Mouse (Mus musculus): ENCODE measurements around the gene Ciao1. TPM values are rescaled to one million over a fixed set of nuclear protein-coding genes. Genes with fewer than 3 reads are reported as not detected.

Ciao1 gene
- 101 and 114 TPM in 2 replicates for polyA plus RNA-seq (2012; rRNA removed)

DNA sequence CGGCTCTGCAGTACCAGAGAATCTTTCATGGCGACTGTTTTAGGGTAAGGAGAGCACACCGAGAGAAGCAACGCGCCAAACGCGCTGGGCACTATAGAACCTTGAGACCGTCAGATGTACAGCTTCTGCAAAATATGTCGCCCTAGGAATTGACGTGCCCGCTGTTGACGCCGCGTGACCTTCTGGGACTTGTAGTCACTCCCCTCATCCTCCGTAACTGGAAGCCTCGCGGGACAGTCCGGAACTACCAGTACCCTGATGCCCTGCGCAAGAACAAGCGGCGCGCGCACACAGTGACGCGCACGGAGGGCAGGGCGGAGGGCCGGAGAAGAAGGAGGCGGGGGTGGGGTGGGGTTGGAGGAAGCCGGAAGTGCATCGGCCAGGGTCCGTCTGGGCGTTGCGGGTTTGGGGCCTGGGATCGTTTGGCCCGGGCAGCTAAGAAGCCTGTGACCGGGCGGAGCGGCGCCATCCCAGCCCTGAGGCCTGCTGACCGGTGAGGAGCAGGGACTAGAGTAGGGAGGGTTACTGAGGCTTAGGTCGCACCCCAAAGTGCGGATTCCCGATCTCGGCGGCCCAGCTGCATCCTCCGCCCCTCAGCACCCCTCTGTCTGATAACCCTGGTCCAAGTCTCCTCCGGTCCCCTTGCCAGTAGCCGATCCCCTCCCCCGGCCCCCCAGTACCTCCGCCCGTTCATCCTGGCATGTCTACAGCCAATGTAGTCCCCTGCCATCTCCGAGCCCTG, at the start of gene Ciao1, which contains the start of gene Tmem127:
Ciao1 (minus strand) TSS at position 225 of the 742 bp plus-strand sequence.
Tmem127 (plus strand) TSS at position 317 of the 742 bp plus-strand sequence.
- peak; percentile 99 for DNase-seq
- peak within 1 kb of the TSS; percentile 88 for H3K4me3 ChIP-seq (ENCODE audit: insufficient read depth, low read depth, low read length)
- under 1% methylated on average over 53 of the region's 53 CpGs for WGBS
- H3K27ac ChIP-seq (ENCODE audit: insufficient read depth, low read depth, low read length), result peak within 1 kb of the TSS; percentile 69
- peaks cover 18% of the 10 kb centered on the region for H3K4me1 ChIP-seq (ENCODE audit: control insufficient read depth, insufficient read depth, low read length)
- no peaks in the 10 kb centered on the region for H3K27me3 ChIP-seq (replicated peaks; ENCODE audit: control insufficient read depth, insufficient read depth, low read length)
- no peaks in the 10 kb centered on the region for H3K36me3 ChIP-seq (ENCODE audit: control insufficient read depth, insufficient read depth, low read length)
- TF ChIP-seq CTCF (conservative IDR thresholded peaks at IDR 0.05; ENCODE audit: insufficient read depth, insufficient read length, low read depth, low read length) (no peak), POLR2A (IDR thresholded peaks at IDR 0.05; ENCODE audit: low read depth, low read length) (no peak)

DNA sequence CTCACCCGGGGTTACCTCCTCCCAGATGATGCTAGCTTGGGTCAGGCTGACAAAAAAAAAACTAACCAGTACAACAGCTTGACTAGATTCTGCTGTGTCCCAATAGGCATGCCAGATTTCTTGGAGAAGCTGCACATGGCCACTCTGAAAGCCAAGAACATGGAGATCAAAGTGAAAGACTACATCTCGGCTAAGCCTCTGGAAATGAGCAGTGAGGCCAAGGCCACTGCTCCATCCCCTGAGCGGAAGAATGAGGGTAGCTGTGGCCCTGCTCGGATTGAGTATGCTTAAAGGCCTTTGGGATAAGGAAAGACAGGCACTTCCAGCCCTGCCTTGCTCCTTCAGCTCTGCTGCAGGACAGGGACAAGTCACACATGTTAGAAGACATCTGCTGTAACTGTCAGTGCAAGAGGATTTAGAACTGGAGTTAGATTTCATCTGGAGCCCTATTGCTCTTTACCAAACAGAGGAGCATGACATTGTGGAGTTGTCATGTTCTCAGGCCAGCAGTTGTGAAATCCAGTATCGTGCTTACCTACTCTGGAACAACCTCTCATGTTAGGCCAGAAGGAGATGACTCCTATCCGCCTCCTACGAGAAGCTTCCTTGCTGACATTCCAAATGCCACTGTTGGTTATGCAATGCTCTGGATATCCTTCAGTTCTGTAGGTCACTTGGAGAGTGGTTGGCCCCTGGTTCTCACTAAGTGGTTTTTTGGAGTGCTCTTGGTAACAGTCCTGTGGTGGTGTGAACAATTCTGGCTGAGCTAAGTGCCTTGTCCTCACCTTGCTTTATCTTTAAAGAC, 49.6 kb upstream of the Ciao1 start:
- WGBS, result 70% methylated on average over 7 of the region's 7 CpGs
- Histone ChIP-seq H3K36me3 (ENCODE audit: control insufficient read depth, insufficient read depth, low read length) (peaks cover 27% of the 10 kb centered on the region), H3K27me3 (replicated peaks; ENCODE audit: control insufficient read depth, insufficient read depth, low read length) (no peaks in the 10 kb centered on the region), H3K27ac (ENCODE audit: insufficient read depth, low read depth, low read length) (no peak overlapping the region), H3K4me3 (ENCODE audit: insufficient read depth, low read depth, low read length) (no peak overlapping the region), H3K4me1 (ENCODE audit: control insufficient read depth, insufficient read depth, low read length) (no peaks in the 10 kb centered on the region)
- TF ChIP-seq CTCF (conservative IDR thresholded peaks at IDR 0.05; ENCODE audit: insufficient read depth, insufficient read length, low read depth, low read length) (no peak), POLR2A (IDR thresholded peaks at IDR 0.05; ENCODE audit: low read depth, low read length) (no peak)
- DNase-seq, result no peak

DNA sequence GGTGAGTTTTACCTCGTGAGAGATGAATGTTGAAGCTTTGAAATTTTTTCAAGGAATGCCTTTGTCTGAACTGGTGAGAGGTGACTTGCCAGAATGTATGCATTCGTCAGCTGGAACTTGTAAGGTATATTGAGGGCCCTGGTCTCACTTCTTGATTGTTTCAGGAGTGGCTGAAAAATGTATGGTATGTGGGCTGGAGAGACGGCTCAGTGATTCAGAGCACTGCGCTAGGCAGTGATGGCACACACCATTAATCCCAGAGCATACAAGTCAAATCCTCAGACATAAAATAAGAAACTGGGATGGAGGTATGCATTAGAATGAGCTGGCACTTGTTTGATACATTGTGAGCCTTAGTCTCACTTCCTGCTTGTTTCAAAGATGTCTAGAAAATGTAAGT, 44.6 kb upstream of the Ciao1 start:
- WGBS, result 52% methylated on average over 4 of the region's 4 CpGs
- TF ChIP-seq CTCF (conservative IDR thresholded peaks at IDR 0.05; ENCODE audit: insufficient read depth, insufficient read length, low read depth, low read length) (no peak), POLR2A (IDR thresholded peaks at IDR 0.05; ENCODE audit: low read depth, low read length) (no peak)
- Histone ChIP-seq H3K27ac (ENCODE audit: insufficient read depth, low read depth, low read length) (no peak overlapping the region), H3K36me3 (ENCODE audit: control insufficient read depth, insufficient read depth, low read length) (peaks cover 23% of the 10 kb centered on the region), H3K4me3 (ENCODE audit: insufficient read depth, low read depth, low read length) (no peak overlapping the region), H3K4me1 (ENCODE audit: control insufficient read depth, insufficient read depth, low read length) (no peaks in the 10 kb centered on the region), H3K27me3 (replicated peaks; ENCODE audit: control insufficient read depth, insufficient read depth, low read length) (no peaks in the 10 kb centered on the region)
- DNase-seq, result no peak

DNA sequence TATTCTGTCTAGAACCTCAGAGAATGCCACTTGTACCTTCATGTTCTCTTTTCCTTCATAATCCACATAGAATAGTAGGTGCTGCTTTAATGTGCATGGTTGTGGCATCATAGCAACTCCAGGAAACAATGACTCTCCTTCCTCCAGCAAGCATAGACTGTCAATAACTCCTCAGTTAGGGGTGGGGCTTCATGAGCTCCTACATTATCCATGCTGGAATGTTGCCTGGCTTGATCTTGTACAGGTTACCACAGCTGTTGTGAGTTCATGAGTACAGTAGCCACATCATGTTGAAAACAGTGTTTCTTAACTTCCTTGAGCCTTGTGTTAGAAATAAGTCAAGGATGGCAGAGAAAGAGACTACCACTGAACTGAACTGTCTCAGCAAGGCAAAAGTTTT, 30.5 kb upstream of the Ciao1 start:
- Histone ChIP-seq H3K27ac (ENCODE audit: insufficient read depth, low read depth, low read length) (0 out of 2 replicates have a peak overlapping the region, but pooled peaks have one; percentile 23), H3K4me1 (ENCODE audit: control insufficient read depth, insufficient read depth, low read length) (peaks cover 8% of the 10 kb centered on the region), H3K36me3 (ENCODE audit: control insufficient read depth, insufficient read depth, low read length) (no peaks in the 10 kb centered on the region), H3K4me3 (ENCODE audit: insufficient read depth, low read depth, low read length) (no peak overlapping the region), H3K27me3 (replicated peaks; ENCODE audit: control insufficient read depth, insufficient read depth, low read length) (no peaks in the 10 kb centered on the region)
- TF ChIP-seq CTCF (conservative IDR thresholded peaks at IDR 0.05; ENCODE audit: insufficient read depth, insufficient read length, low read depth, low read length), result no peak
- no peak for TF ChIP-seq POLR2A (IDR thresholded peaks at IDR 0.05; ENCODE audit: low read depth, low read length)
- peak; percentile 12 for DNase-seq

DNA sequence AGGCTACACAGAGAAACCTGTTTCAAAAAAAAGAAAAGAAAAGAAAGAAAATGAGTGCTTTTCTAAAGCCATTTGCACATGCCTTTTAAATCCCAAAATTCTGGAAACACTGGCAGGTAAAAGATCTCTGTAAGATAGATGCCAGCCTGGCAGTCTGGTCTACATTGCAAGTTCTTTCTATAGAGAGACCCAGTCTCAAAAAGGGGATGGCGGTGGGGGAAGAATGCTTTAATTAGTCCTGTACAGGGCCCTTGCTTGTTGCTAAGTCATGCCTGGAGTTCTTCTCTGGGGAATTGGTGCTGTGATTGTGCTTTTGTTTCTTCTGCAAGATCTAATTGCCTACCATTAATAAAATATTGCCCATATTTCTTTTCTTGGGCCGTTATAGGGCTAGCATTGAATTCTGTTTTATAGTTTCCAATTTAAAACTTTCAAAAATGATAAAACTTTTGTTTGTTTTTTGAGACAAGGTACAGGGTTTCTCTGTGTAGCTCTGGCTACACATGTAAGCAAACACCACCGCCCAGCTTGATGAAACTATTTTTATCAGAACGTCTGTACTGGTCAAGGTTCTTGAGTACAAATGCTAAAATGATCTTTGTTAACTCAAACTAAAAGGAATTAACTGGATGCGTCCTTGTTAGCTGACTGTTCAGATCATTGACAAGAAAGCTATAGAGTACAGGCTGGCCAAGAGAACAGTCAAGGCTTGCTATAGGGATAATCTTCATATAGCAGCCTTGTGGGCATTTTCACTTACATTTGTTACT, 28.1 kb upstream of the Ciao1 start:
- 50% methylated on average over 5 of the region's 5 CpGs for WGBS
- DNase-seq, result no peak
- Histone ChIP-seq H3K27ac (ENCODE audit: insufficient read depth, low read depth, low read length) (no peak overlapping the region), H3K36me3 (ENCODE audit: control insufficient read depth, insufficient read depth, low read length) (no peaks in the 10 kb centered on the region), H3K4me3 (ENCODE audit: insufficient read depth, low read depth, low read length) (no peak overlapping the region), H3K4me1 (ENCODE audit: control insufficient read depth, insufficient read depth, low read length) (peaks cover 12% of the 10 kb centered on the region), H3K27me3 (replicated peaks; ENCODE audit: control insufficient read depth, insufficient read depth, low read length) (no peaks in the 10 kb centered on the region)
- no peak for TF ChIP-seq CTCF (conservative IDR thresholded peaks at IDR 0.05; ENCODE audit: insufficient read depth, insufficient read length, low read depth, low read length)
- TF ChIP-seq POLR2A (IDR thresholded peaks at IDR 0.05; ENCODE audit: low read depth, low read length), result no peak

DNA sequence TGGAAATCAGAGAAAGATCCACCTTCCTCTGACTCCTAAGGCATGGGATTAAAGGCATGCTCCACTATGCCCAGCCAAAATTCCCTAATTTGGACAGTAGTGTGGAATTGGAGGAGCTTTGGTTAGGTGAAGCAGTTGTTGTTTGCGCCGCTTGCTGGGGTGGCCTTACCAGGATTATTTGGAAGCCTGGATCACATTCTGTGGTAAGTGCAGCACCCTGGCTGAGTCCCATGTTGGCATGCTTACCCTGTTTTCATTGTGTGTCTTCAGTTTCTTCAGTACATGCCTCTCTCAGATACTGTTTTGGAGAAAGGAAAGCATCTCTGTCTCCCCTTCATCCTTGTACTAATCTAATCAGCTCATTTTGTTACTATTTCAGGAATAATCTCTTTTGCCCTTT, 27.0 kb upstream of the Ciao1 start:
- peaks cover 12% of the 10 kb centered on the region for H3K4me1 ChIP-seq (ENCODE audit: control insufficient read depth, insufficient read depth, low read length)
- no peak overlapping the region for H3K4me3 ChIP-seq (ENCODE audit: insufficient read depth, low read depth, low read length)
- 94% methylated on average over 2 of the region's 2 CpGs for WGBS
- TF ChIP-seq CTCF (conservative IDR thresholded peaks at IDR 0.05; ENCODE audit: insufficient read depth, insufficient read length, low read depth, low read length) (no peak), POLR2A (IDR thresholded peaks at IDR 0.05; ENCODE audit: low read depth, low read length) (no peak)
- H3K27me3 ChIP-seq (replicated peaks; ENCODE audit: control insufficient read depth, insufficient read depth, low read length), result no peaks in the 10 kb centered on the region
- H3K27ac ChIP-seq (ENCODE audit: insufficient read depth, low read depth, low read length), result no peak overlapping the region
- no peaks in the 10 kb centered on the region for H3K36me3 ChIP-seq (ENCODE audit: control insufficient read depth, insufficient read depth, low read length)
- DNase-seq, result no peak

All from kidney, adult 2 months (tissue).